Mouse (Mus musculus) urinary bladder, postnatal 10 days (tissue): ENCODE data around the gene Vat1.
"Not testable (repeated sequence)": the region's sequence is repeated elsewhere in the genome, so short reads cannot be mapped to it uniquely, and the experiment has no call there.

Experiments
- DNase-seq: peaks from one replicate; pipeline ENCODE4 v3.0.0; 2022; ENCODE audit warnings: low spot score

Gene Vat1

GRCm38 (mm10) chr11:101465869-101466551 lies at the start of gene Vat1:
Vat1 (minus strand) TSS chr11:101466230.
- peak; percentile 37 for DNase-seq

DNA sequence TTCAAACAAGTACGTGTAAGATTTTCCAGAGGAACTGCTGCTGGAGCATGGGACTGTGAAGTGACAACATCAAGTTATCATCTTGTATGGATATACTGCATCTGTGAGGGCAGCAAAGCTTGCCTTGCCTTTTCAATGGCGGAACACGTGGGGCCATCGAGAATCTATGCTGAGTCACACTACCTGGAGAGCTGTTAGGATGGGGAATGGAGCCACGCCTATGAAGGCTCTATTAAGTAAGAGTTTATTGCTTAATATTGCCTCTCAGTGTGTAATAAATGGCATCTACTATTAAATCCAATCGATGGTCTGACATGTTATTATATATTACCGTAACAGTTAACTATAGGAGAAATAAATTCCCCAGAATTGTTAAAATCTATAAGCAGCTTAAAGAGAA lies 41.1 kb upstream of the Vat1 start:
- no peak for DNase-seq

DNA sequence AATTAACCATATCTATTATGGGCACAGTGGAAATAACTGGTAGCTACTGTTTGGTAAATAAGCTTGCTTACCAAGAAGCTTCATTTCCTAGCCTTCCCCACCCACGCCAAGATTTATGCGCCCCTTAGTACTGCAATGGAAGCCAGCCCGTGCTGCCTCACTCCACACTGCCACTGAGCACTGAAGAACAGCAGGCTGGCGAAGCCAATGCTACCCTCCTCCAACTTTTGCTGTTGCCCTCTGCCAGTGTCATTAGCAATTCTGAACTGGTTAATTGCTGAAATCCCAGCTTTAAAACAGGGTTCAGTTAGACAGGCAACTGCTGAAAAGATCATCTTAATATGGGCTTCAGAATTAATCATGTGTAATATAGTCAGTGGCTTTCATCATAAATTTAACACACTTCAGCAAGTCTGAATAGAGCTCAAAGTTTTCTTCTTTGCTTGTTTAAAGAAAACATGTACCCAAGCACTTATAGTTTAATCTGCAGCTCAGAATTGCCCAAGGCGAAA lies 40.3 kb upstream of the Vat1 start:
- DNase-seq, result no peak

- DNase-seq, result no peak
Measured at GRCm38 (mm10) chr11:101486126-101486525, 20.1 kb upstream of the Vat1 start.

DNA sequence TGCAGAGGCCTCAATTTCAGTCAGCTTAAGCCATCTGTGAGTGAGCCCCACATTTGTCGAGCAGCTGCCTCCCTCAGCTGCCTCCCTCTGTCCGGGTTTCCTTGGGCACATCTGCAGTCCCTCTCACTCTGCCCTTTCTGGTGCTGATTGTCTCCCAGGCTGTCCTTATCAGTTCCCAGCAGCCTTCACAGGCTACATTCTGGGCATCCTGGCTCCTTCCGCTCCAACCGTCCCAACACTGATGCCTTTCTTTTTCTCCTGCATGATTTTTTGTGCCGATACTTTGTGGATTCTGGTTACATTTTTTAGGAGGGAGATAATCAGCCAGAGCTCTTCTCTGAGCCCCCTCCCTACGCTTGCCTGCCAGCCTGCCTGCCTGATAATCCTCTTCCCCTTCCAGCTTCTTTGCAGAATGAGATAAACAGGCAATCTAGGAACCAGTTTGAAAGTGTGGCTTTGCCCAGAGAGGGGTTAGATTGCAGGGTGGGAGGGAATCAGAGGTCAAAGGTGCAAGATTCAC lies 19.5 kb upstream of the Vat1 start:
- no peak for DNase-seq

GRCm38 (mm10) chr11:101484814-101485213 lies 18.8 kb upstream of the Vat1 start:
- DNase-seq, result no peak

DNA sequence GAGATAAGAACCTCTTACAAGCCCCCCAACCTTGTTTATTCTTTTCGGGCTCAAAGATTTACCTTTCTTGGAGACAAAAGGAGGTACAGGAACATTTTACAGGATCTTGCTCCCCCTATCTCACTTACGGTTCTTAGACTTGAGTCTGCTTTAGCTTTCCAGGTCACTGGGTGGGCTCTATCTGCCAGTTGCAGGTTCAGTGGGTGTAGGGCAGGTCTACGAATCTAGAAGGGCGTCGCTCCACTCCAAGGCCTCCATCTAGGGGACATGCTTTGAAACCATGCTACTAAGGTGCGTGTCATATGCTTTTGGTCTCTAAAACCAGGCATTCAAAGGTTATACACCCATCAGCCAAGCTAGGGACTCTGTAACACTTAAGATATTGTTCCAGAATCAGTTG lies 18.2 kb upstream of the Vat1 start:
- no peak for DNase-seq

GRCm38 (mm10) chr11:101483804-101484203 lies 17.8 kb upstream of the Vat1 start:
- no peak for DNase-seq

DNA sequence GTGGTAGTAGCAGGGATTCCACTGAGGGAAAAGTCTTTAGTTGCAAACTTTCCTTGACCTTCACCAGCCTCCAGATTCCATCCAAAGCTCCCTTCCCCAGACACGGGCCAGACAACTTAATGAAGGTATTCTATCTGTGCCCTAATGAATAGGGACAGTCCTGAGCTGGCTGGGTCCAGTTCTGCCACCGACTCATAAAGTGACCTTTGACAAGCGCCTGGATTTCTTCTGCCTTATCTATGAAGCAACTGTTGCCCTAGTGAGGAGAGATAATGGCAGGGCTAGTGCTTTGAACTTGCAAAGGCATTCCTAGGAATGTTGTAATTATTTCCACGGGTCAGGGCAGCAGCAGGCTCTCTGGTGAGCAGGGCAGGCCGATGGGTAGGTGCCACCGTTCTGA lies 14.9 kb upstream of the Vat1 start:
- no peak for DNase-seq

DNA sequence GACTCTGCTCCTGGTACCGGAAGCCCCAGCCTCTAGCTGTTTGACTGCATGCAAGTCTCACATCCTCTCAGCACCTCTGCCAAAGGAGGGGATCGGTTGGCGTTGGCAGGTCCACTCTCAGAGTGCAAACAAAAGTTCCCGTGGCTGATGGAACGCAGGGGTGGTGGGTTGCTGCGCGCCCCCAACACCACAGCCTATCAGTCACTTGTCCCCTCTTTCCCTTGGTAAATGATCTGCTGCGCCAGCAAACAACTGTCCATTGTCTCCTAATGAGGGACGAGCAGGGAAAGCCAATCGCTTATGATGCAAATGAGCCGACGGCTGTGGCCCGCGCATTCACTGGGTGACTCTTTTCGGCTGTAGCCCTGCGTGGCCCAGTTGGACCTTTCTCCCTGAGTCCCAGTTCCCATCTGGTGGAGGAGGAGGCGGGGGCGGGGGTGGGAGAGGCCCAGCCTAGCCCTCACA lies 13.2 kb upstream of the Vat1 start:
- no peak for DNase-seq

DNA sequence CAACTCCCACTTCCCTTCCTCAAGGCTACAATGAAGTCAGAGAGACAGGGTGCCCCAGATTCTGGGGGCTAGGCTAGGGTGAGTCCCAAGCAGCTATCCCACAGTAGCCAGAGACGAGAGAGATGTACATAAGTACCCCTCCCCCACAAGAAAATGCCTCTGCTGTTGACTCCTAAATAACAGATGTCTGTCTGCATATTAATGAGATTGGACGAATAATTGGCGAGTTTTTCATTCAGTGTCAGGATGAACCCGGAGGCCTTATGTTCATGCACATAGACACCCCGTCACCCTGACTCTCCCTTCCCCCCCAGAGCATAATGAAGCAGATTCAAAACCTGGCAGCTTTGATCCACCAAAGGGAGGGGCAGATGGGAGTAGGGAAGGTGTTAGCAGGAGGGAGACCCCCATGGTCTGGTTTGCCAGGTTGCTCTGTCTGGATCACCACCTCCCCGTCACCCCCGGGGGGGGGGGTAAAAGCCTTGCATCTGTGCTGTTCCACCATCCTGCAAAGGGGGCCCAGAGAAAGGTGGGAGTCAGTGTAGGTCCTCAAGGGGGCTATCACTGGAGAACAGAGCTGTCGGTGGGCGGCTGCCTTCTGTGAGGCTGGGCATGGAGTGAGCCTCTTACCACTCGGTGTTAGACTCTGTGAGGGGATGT lies 11.7 kb upstream of the Vat1 start:
- no peak for DNase-seq

GRCm38 (mm10) chr11:101477194-101477551 lies 11.1 kb upstream of the Vat1 start:
- no peak for DNase-seq

DNA sequence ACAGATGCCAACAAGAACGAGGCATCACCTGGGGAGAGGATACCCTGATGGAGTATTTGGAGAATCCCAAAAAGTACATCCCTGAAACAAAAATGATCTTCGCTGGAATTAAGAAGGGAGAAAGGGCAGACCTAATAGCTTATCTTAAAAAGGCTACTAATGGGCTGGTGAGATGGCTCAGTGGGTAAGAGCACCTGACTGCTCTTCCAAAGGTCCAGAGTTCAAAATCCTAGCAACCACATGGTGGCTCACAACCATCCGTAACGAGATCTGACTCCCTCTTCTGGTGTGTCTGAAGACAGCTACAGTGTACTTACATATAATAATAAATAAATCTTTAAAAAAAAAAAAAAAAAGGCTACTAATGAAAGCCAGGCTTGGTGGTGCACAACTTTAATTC lies 10.3 kb upstream of the Vat1 start:
- DNase-seq, result not testable (repeated sequence)

DNA sequence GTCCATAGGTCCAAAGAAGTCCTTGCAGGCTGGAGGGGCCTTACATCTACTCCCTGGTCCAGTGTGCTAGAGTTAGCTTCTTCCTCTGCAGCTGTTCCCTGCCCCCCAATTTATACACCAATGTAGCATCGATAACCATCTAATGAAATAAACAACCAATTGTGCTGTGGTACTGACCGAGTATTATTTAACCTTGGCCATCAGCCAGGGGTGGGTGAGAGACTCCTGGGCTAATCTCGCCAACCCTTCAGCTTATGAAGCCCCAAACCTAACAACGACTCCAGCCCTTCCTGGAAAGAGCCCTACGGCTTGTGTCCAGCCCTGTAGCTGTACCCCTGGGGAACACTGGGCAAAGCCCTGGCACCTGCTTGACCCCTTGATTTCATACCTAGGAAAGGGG lies 8.3 kb upstream of the Vat1 start:
- DNase-seq, result no peak

- DNase-seq, result not testable (repeated sequence)
Measured at GRCm38 (mm10) chr11:101473686-101474085, 7.7 kb upstream of the Vat1 start.

GRCm38 (mm10) chr11:101472336-101472735 lies 6.3 kb upstream of the Vat1 start:
- DNase-seq, result no peak

DNA sequence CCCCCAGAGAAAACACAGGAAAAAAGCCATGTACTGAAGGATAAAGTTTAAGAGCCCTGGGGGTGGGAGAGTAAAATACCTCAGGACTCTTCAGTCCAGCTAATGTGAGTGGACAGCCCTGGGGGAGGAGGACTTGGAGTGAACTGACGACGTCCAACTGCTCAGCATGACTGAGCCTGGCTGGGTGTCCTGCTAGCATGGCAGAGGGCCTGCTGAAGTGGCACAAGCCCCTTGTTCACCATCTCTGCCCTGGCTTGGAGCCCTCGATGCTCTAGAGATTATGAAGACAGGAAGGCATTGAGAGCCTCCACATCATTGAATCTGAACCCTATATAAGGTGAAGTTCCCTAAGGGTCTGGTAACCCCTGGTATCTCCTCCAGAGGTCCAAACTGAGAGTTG lies 5.9 kb upstream of the Vat1 start:
- DNase-seq, result no peak

DNA sequence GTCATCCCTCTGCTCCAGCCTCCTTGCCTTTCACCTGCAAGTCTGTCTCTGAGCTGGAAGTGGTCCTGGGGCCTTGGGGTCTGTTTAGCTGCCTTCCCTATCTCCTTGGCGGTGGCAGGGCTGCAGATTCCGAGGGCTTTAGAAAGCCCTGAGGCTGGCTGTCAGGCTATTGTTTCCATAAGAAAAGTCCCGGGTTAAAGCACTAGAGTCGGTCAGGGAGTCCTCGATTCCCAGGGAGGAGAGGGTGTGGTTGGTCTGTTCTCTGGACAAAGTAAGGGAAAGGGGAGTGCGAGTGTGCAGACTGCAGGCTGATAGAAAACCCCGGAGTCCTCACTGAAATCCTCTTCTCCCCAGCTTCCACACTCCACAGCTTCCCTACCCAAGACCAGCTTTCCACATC lies 4.2 kb upstream of the Vat1 start:
- DNase-seq, result no peak

DNA sequence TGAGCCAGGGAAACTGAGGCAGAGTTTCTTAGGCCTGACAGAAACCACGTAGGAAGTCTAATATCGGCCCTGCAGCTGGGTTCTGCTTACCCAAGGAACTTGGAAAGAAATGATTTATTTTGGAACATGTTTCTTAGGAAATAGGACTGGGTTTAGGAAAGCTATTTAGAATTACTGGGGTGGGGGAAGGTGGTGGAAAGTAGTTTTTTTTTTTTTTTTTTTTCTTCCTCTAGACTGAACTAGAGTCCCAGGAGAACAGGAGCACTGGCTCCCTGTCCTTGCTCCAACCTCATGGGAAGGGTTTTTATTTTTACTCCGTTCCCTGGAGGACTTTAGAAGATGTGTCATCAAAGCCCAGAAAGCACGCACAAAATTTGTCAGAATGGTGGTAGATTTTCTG lies 3.1 kb upstream of the Vat1 start:
- DNase-seq, result no peak

- DNase-seq, result no peak
Measured at GRCm38 (mm10) chr11:101468731-101469130, 2.7 kb upstream of the Vat1 start.

DNA sequence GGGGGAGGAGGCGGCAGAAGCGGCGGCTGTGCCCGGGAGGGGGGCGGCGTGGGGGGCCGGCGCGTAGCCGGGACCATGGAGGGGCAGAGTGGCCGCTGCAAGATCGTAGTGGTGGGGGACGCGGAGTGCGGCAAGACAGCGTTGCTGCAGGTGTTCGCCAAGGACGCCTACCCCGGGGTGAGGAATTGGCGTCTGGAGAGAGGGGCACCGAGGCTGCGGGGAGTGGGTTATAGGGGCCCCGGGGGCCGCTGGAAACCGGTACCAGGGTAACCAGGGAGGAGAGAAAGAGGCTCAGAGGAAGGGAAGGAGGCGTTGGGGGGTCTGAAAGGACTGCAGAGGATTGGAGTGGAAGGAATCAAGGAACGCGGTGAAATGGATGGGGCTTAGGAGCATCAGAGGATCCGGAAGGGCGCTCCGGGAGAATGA lies 2.2 kb upstream of the Vat1 start:
- DNase-seq, result peak; percentile 14

GRCm38 (mm10) chr11:101467477-101468262 lies 1.6 kb upstream of the Vat1 start:
- DNase-seq, result no peak

- not testable (repeated sequence) for DNase-seq
Measured at GRCm38 (mm10) chr11:101466552-101466950, 521 bp upstream of the Vat1 start.
